In the genomic region with DNA sequence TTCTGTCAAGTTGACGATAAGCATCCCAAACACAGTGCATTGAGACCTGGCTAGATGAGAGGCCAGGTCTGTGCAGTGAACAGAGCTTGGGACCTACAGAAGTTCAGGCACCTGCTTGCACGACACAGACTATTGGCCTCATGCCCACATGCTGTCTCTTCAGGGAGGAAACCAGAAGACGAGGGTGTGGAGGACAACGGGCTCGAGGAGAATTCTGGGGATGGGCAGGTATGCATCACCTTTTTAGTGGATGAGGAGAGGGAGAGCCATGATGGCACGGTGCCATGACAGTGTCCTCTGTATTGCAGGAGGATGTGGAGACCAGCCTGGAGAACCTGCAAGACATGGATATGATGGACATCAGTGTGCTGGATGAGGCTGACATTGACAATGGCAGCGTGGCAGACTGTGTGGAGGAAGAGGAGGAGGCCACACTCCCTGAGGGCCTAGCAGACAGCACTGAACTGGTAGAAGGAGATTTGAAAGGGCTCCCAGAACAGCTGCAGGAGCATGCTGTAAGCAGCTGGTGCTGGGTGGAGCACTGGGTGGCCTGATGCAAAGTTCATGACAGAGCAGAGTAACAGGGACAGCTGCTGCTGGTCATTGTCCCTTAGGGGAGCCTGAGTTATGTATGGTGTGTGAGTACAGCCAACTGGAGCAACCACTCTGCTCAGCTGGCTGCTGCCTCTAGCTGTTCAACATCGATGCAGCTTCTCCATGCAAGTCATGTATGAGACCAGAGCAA, we compare ENCODE assay signal across 11 mouse cellular contexts. TPM values are rescaled to one million over a fixed set of nuclear protein-coding genes. Genes with fewer than 3 reads are reported as not detected.
DNase-seq lines count a peak whose midpoint lies in the region; ATAC-seq and TF ChIP-seq lines count a peak whose summit lies in the region.
"Had no signal": no experiment of that assay in that cellular context is flagged by ENCODE, and none has a peak within 500 bp of the region (broad histone marks: within the 10 kb centered on the region; RNA-seq: fewer than 3 reads in every experiment).

No protein-coding gene starts in this region.

- H3K27ac ChIP-seq in lung, embryonic 16.5 days (ENCODE audit: low read length), result no peak overlapping the region
- H3K27ac ChIP-seq in heart, postnatal 0 days (ENCODE audit: low read depth), result no peak overlapping the region
- H3K27ac ChIP-seq in midbrain, embryonic 14.5 days (replicated peaks; ENCODE audit: low read depth, low read length), result no peak overlapping the region
- H3K27ac ChIP-seq: hindbrain, embryonic 13.5 days; neural tube, embryonic 12.5 days had no signal

- no peak overlapping the region for H3K4me2 ChIP-seq in lung, embryonic 16.5 days (ENCODE audit: low read depth, low read length)
- no peak overlapping the region for H3K4me2 ChIP-seq in heart, postnatal 0 days (ENCODE audit: low read depth, low read length)
- no peak overlapping the region for H3K4me2 ChIP-seq in midbrain, embryonic 14.5 days (ENCODE audit: low read length)
- H3K4me2 ChIP-seq: hindbrain, embryonic 13.5 days; neural tube, embryonic 12.5 days had no signal

- H3K4me1 ChIP-seq in lung, embryonic 16.5 days (replicated peaks; ENCODE audit: control insufficient read depth, insufficient read depth, low read length), result no peaks in the 10 kb centered on the region
- H3K4me1 ChIP-seq in heart, postnatal 0 days (ENCODE audit: control insufficient read depth, insufficient read depth), result no peaks in the 10 kb centered on the region
- no peaks in the 10 kb centered on the region for H3K4me1 ChIP-seq in midbrain, embryonic 14.5 days (ENCODE audit: control insufficient read depth, insufficient read depth, low read length)

- peaks cover 72% of the 10 kb centered on the region for H3K36me3 ChIP-seq in lung, embryonic 16.5 days (ENCODE audit: control insufficient read depth, insufficient read depth, low read length)
- peaks cover 95% of the 10 kb centered on the region for H3K36me3 ChIP-seq in heart, postnatal 0 days (replicated peaks; ENCODE audit: control insufficient read depth, insufficient read depth, low read length)
- peaks cover 94% of the 10 kb centered on the region for H3K36me3 ChIP-seq in midbrain, embryonic 14.5 days (ENCODE audit: control insufficient read depth, insufficient read depth, low read length)

- no peak for TF ChIP-seq EP300 in heart, postnatal 0 days (IDR thresholded peaks at IDR 0.05; ENCODE audit: low read depth)

- no peaks in the 10 kb centered on the region for H3K9me3 ChIP-seq in lung, embryonic 16.5 days (ENCODE audit: control insufficient read depth, low read length)
- no peaks in the 10 kb centered on the region for H3K9me3 ChIP-seq in heart, postnatal 0 days (replicated peaks; ENCODE audit: control insufficient read depth, low read length)
- H3K9me3 ChIP-seq in midbrain, embryonic 14.5 days (ENCODE audit: control insufficient read depth, low read length), result no peaks in the 10 kb centered on the region
- H3K9me3 ChIP-seq: hindbrain, embryonic 13.5 days; neural tube, embryonic 12.5 days had no signal

- DNase-seq in gastrocnemius, postnatal 10 days, result peak; percentile 50
- no peak for DNase-seq in gastrocnemius, postnatal 25 days
- DNase-seq in lung, adult 18-20 months, result no peak
- DNase-seq in heart, postnatal 0 days (ENCODE audit: low spot score), result no peak
- DNase-seq in retina, postnatal 1 day, result peak; percentile 16
- DNase-seq in midbrain, embryonic 14.5 days, result no peak
- DNase-seq: thymus, postnatal 4 days had no signal

- 82% methylated on average over 8 of the region's 8 CpGs for WGBS in lung, embryonic 16.5 days
- 65% methylated on average over 8 of the region's 8 CpGs for WGBS in heart, postnatal 0 days
- WGBS in midbrain, embryonic 14.5 days, result 92% methylated on average over 8 of the region's 8 CpGs

- TF ChIP-seq CTCF in heart, postnatal 0 days (IDR thresholded peaks at IDR 0.05; ENCODE audit: low read depth), result no peak

- H3K9ac ChIP-seq in lung, embryonic 16.5 days (ENCODE audit: low read length), result 0 out of 2 replicates have a peak overlapping the region, but pooled peaks have one; percentile 7
- H3K9ac ChIP-seq in heart, postnatal 0 days (replicated peaks; ENCODE audit: low read depth, low read length), result no peak overlapping the region
- no peak overlapping the region for H3K9ac ChIP-seq in midbrain, embryonic 14.5 days (replicated peaks; ENCODE audit: low read length)
- H3K9ac ChIP-seq: hindbrain, embryonic 13.5 days; neural tube, embryonic 12.5 days had no signal

- ATAC-seq in lung, embryonic 16.5 days (ENCODE audit: low read depth), result 0 out of 2 replicates have a peak, but pooled peaks have one; percentile 24
- ATAC-seq in heart, postnatal 0 days (ENCODE audit: insufficient read depth, low read depth), result peak; percentile 56
- ATAC-seq in midbrain, embryonic 14.5 days (ENCODE audit: low FRiP score, low TSS enrichment), result no peak
- ATAC-seq: CD4-positive, CD25-positive, alpha-beta regulatory T cell, adult 4 months had no signal

- H3K4me3 ChIP-seq in lung, embryonic 16.5 days (ENCODE audit: low read length), result no peak overlapping the region
- no peak overlapping the region for H3K4me3 ChIP-seq in heart, postnatal 0 days (ENCODE audit: low read depth, low read length)
- no peak overlapping the region for H3K4me3 ChIP-seq in midbrain, embryonic 14.5 days (replicated peaks; ENCODE audit: low read depth, low read length)
- H3K4me3 ChIP-seq: hindbrain, embryonic 13.5 days; neural tube, embryonic 12.5 days had no signal

- no peaks in the 10 kb centered on the region for H3K27me3 ChIP-seq in lung, embryonic 16.5 days (ENCODE audit: control insufficient read depth, insufficient read depth, low read depth, low read length)
- H3K27me3 ChIP-seq in heart, postnatal 0 days (ENCODE audit: control insufficient read depth, insufficient read depth, low read length), result no peaks in the 10 kb centered on the region
- H3K27me3 ChIP-seq in midbrain, embryonic 14.5 days (ENCODE audit: control insufficient read depth, insufficient read depth, low read length), result no peaks in the 10 kb centered on the region
- H3K27me3 ChIP-seq: hindbrain, embryonic 13.5 days; neural tube, embryonic 12.5 days had no signal

RNA-seq across cellular contexts. Expression of gene Safb, which starts 9.1 kb away (rescaled TPM):
- total RNA-seq in gastrocnemius, postnatal 10 days (2021), result 10 to 100 TPM; 57.1 to 69.2 TPM
- total RNA-seq in gastrocnemius, postnatal 25 days (2021), result 10 to 100 TPM; 36.8 to 43.8 TPM
- polyA plus RNA-seq in lung, embryonic 16.5 days (2015; fragmentation: Nextera tagmentation; extraction: Ambion mirVana), result 86.9 and 95.7 TPM in 2 replicates
- total RNA-seq in heart, postnatal 0 days (2014; rRNA removed; ENCODE audit: low replicate concordance), result 15.4 and 39.8 TPM in 2 replicates
- polyA plus RNA-seq in heart, postnatal 0 days (2015; fragmentation: Nextera tagmentation; extraction: Ambion mirVana), result 52.9 and 55.5 TPM in 2 replicates
- 79.2 and 89.6 TPM in 2 replicates for polyA plus RNA-seq in midbrain, embryonic 14.5 days (2014; fragmentation: Nextera tagmentation; extraction: Ambion mirVana)

RNA-seq across cellular contexts. Expression of gene Safb2, which starts 9.3 kb away (rescaled TPM):
- total RNA-seq in gastrocnemius, postnatal 10 days (2021), result 10 to 100 TPM; 38.6 to 55.9 TPM
- 10 to 100 TPM; 29.7 to 35.6 TPM for total RNA-seq in gastrocnemius, postnatal 25 days (2021)
- 73.7 and 74.8 TPM in 2 replicates for polyA plus RNA-seq in lung, embryonic 16.5 days (2015; fragmentation: Nextera tagmentation; extraction: Ambion mirVana)
- 16.4 and 63.4 TPM in 2 replicates for total RNA-seq in heart, postnatal 0 days (2014; rRNA removed; ENCODE audit: low replicate concordance)
- polyA plus RNA-seq in heart, postnatal 0 days (2015; fragmentation: Nextera tagmentation; extraction: Ambion mirVana), result 22.9 and 24.9 TPM in 2 replicates
- polyA plus RNA-seq in midbrain, embryonic 14.5 days (2014; fragmentation: Nextera tagmentation; extraction: Ambion mirVana), result 43.0 and 51.4 TPM in 2 replicates

RNA-seq across cellular contexts. Expression of gene 2410015M20Rik, which starts 15.9 kb away (rescaled TPM):
- 100 to 1,000 TPM; 212 to 233 TPM for total RNA-seq in gastrocnemius, postnatal 10 days (2021)
- 100 to 1,000 TPM; 147 to 152 TPM for total RNA-seq in gastrocnemius, postnatal 25 days (2021)
- 227 and 241 TPM in 2 replicates for polyA plus RNA-seq in lung, embryonic 16.5 days (2015; fragmentation: Nextera tagmentation; extraction: Ambion mirVana)
- 199 and 207 TPM in 2 replicates for total RNA-seq in heart, postnatal 0 days (2014; rRNA removed; ENCODE audit: low replicate concordance)
- polyA plus RNA-seq in heart, postnatal 0 days (2015; fragmentation: Nextera tagmentation; extraction: Ambion mirVana), result 527 and 554 TPM in 2 replicates
- polyA plus RNA-seq in midbrain, embryonic 14.5 days (2014; fragmentation: Nextera tagmentation; extraction: Ambion mirVana), result 192 and 195 TPM in 2 replicates

RNA-seq across cellular contexts. Expression of gene Rpl36, which starts 19.5 kb away (rescaled TPM):
- 100 to 1,000 TPM; 881 to 906 TPM for total RNA-seq in gastrocnemius, postnatal 10 days (2021)
- total RNA-seq in gastrocnemius, postnatal 25 days (2021), result 100 to 1,000 TPM; 502 to 523 TPM
- polyA plus RNA-seq in lung, embryonic 16.5 days (2015; fragmentation: Nextera tagmentation; extraction: Ambion mirVana), result 1,731 and 1,766 TPM in 2 replicates
- 1,192 and 2,008 TPM in 2 replicates for total RNA-seq in heart, postnatal 0 days (2014; rRNA removed; ENCODE audit: low replicate concordance)
- polyA plus RNA-seq in heart, postnatal 0 days (2015; fragmentation: Nextera tagmentation; extraction: Ambion mirVana), result 1,600 and 1,704 TPM in 2 replicates
- polyA plus RNA-seq in midbrain, embryonic 14.5 days (2014; fragmentation: Nextera tagmentation; extraction: Ambion mirVana), result 1,168 and 1,300 TPM in 2 replicates

RNA-seq across cellular contexts. Expression of gene Lonp1, which starts 33.0 kb away (rescaled TPM):
- 10 to 100 TPM; 49.3 to 51.6 TPM for total RNA-seq in gastrocnemius, postnatal 10 days (2021)
- total RNA-seq in gastrocnemius, postnatal 25 days (2021), result 10 to 100 TPM; 53.4 to 64.4 TPM
- polyA plus RNA-seq in lung, embryonic 16.5 days (2015; fragmentation: Nextera tagmentation; extraction: Ambion mirVana), result 41.1 and 41.7 TPM in 2 replicates
- total RNA-seq in heart, postnatal 0 days (2014; rRNA removed; ENCODE audit: low replicate concordance), result 109 and 115 TPM in 2 replicates
- 43.6 and 46.4 TPM in 2 replicates for polyA plus RNA-seq in heart, postnatal 0 days (2015; fragmentation: Nextera tagmentation; extraction: Ambion mirVana)
- polyA plus RNA-seq in midbrain, embryonic 14.5 days (2014; fragmentation: Nextera tagmentation; extraction: Ambion mirVana), result 44.5 and 46.1 TPM in 2 replicates

Comparison
In these comparisons a context has a peak if more than half of its experiments do, and no peak if none do; other contexts are left out.
1. DNase-seq: peak in gastrocnemius, postnatal 10 days (single experiment) and retina, postnatal 1 day (single experiment); none in gastrocnemius, postnatal 25 days (single experiment), lung, adult 18-20 months (0 of 2), heart, postnatal 0 days (single experiment) and midbrain, embryonic 14.5 days (single experiment).